Mouse (Mus musculus): ENCODE measurements at regions not wholly inside any gene's neighbourhood (a gene's known extent, or its start where the extent isn't known, plus 50 kb on each side); places are given as distances from the start of the nearest gene placed in this dataset.

DNA sequence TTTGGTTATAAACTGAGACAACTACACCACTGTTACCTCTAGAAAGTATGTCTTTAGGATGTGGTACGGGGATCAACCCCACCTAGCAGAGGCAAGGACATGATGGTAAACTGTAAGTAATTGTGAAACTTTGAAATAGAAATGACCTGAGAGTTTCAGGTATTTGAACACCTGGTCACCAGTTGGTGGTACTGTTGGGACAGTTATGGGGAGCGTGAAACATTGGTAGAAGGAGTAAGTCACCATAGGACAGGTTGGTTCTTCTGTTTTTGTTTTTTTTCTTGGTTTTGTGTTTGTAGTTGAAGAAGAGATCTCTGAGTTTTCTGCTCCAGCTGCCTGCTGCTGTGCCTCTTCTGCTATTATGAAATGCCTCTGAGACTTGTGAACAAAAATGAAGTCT lies 713.7 kb downstream of the Cetn3 start:
- no peaks in the 10 kb centered on the region for H3K36me3 ChIP-seq (ENCODE audit: control insufficient read depth, insufficient read depth, low read length)
- WGBS = 82% methylated on average over 2 of the region's 2 CpGs
- ATAC-seq (ENCODE audit: insufficient read depth, low FRiP score) = no peak
- H3K4me1 ChIP-seq (ENCODE audit: control insufficient read depth, insufficient read depth, low read length) = no peaks in the 10 kb centered on the region
- no peak overlapping the region for H3K9ac ChIP-seq (ENCODE audit: low read length)
- H3K4me2 ChIP-seq (ENCODE audit: low read depth, low read length) = no peak overlapping the region
- H3K27me3 ChIP-seq (ENCODE audit: control insufficient read depth, insufficient read depth, low read length) = no peaks in the 10 kb centered on the region
- H3K9me3 ChIP-seq (replicated peaks; ENCODE audit: control insufficient read depth, low read length) = no peaks in the 10 kb centered on the region
- no peak overlapping the region for H3K4me3 ChIP-seq (replicated peaks; ENCODE audit: low read length)
- H3K27ac ChIP-seq (ENCODE audit: low read length) = no peak overlapping the region

DNA sequence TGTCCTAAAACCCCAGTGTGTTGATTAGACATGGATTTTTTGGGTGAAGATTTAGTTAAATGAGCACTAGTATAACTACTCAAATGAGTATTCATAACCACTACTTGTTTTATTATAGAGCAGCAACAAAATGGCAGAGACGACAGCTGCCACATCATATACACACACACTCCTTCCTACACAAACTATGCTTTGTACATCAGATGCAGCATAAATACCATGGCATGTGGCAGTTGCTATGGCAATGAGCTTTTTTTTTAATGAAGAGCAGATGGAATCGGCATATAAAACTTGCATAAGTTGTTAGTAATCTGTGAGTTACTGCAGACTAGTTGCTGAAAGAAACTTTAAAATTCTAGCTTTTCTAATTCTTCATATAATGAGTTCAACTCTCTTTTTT lies 725.3 kb downstream of the Cetn3 start:
- H3K9ac ChIP-seq (ENCODE audit: low read length) = no peak overlapping the region
- WGBS = 78% methylated on average over 2 of the region's 2 CpGs
- H3K27me3 ChIP-seq (ENCODE audit: control insufficient read depth, insufficient read depth, low read length) = no peaks in the 10 kb centered on the region
- H3K4me2 ChIP-seq (ENCODE audit: low read depth, low read length) = no peak overlapping the region
- H3K4me1 ChIP-seq (ENCODE audit: control insufficient read depth, insufficient read depth, low read length) = no peaks in the 10 kb centered on the region
- no peak overlapping the region for H3K4me3 ChIP-seq (replicated peaks; ENCODE audit: low read length)
- no peak for ATAC-seq (ENCODE audit: insufficient read depth, low FRiP score)
- no peaks in the 10 kb centered on the region for H3K36me3 ChIP-seq (ENCODE audit: control insufficient read depth, insufficient read depth, low read length)
- H3K27ac ChIP-seq (ENCODE audit: low read length) = no peak overlapping the region
- H3K9me3 ChIP-seq (replicated peaks; ENCODE audit: control insufficient read depth, low read length) = no peaks in the 10 kb centered on the region

DNA sequence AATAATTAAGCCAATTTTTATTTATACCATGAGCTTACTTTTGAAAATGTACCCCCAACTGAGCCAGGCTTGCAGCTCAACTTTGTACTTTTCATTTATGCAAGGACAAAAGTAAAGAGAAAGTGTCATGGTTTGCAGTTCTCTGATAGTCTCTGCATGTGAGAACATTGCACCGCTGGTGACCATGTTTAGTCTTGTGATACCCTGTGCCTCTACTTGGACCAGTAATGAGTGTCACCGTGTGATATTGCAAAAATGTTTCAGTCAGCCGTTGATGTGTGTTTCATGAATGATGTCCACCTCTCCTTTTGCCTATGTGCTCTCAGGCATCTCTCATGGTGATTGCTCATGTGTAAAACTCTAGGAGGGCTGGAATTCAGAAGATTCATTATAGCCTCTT lies 726.6 kb downstream of the Cetn3 start:
- ATAC-seq (ENCODE audit: insufficient read depth, low FRiP score) = no peak

More for the DNA sequence above, 726.6 kb downstream of the Cetn3 start:
- H3K4me2 ChIP-seq (ENCODE audit: low read depth, low read length) = no peak overlapping the region
- H3K4me1 ChIP-seq (ENCODE audit: control insufficient read depth, insufficient read depth, low read length) = no peaks in the 10 kb centered on the region
- no peaks in the 10 kb centered on the region for H3K9me3 ChIP-seq (replicated peaks; ENCODE audit: control insufficient read depth, low read length)
- H3K36me3 ChIP-seq (ENCODE audit: control insufficient read depth, insufficient read depth, low read length) = no peaks in the 10 kb centered on the region
- no peaks in the 10 kb centered on the region for H3K27me3 ChIP-seq (ENCODE audit: control insufficient read depth, insufficient read depth, low read length)
- H3K27ac ChIP-seq (ENCODE audit: low read length) = no peak overlapping the region
- 87% methylated on average over 3 of the region's 3 CpGs for WGBS
- no peak overlapping the region for H3K9ac ChIP-seq (ENCODE audit: low read length)
- H3K4me3 ChIP-seq (replicated peaks; ENCODE audit: low read length) = no peak overlapping the region
